Mouse (Mus musculus): ENCODE results near the gene Rbm15. TPM values are rescaled to one million over a fixed set of nuclear protein-coding genes. Genes with fewer than 3 reads are reported as not detected.

The Rbm15 gene
- polyA plus RNA-seq, 1 experiment: 8.3 TPM

DNA sequence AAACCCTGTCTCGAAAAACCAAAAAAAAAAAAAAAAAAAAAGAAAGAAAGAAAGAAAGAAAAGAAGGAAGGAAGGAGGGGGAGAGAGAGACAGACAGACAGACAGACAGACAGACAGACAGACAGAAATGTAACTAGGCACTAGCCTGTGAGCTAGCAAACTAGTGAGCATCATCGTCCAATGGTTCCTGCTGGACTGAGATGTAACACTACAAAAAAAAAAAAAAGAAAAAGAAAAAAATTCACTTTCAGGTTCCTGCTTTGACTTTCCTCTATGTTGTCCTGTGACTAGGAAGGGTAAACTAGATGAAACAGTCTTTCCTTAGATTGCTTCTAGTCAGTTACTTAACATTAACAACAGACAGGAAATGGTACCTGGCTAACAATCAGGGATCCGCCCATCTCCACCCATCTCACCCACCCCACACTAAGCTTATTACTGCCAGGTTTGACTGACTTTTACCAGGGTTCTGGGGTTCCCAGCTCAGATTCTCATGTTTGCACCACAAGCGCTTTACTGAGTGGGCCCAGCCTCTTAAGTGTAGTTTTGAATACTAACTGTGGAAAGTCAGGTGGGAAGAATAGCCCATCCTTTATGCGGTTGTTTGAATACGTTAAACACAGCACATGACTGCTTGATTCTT, 22.3 kb upstream of the Rbm15 start:
- TF ChIP-seq POLR2A (IDR thresholded peaks at IDR 0.05; ENCODE audit: borderline replicate concordance, extremely low read depth, insufficient read depth, insufficient read length, poor library complexity, severe bottlenecking): no peak
- no peak for TF ChIP-seq CTCF (IDR thresholded peaks at IDR 0.05; ENCODE audit: borderline replicate concordance, extremely low read depth, insufficient read depth, insufficient read length)
- no peak for DNase-seq (ENCODE audit: low read depth)

DNA sequence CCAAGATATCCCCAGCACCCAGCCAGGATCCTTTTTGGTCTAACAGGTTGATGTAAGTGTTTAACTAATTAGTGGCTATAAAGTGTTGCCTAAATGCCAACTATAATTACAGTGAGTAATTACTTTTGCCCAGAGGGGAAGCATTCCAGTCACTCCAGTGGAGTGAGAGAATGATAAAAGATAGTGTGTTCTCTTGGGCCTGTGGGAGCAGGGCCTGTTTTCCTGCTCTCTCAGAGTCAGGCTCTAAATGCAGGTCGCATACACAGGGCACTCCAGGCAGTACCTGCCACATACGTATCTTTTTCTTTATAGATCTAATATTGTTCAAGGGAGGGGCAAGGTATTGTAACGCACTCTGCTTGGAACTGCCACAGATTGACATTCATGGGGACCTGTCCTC, 18.2 kb upstream of the Rbm15 start:
- peak; percentile 21 for DNase-seq (ENCODE audit: low read depth)
- no peak for TF ChIP-seq CTCF (IDR thresholded peaks at IDR 0.05; ENCODE audit: borderline replicate concordance, extremely low read depth, insufficient read depth, insufficient read length)
- no peak for TF ChIP-seq POLR2A (IDR thresholded peaks at IDR 0.05; ENCODE audit: borderline replicate concordance, extremely low read depth, insufficient read depth, insufficient read length, poor library complexity, severe bottlenecking)

DNA sequence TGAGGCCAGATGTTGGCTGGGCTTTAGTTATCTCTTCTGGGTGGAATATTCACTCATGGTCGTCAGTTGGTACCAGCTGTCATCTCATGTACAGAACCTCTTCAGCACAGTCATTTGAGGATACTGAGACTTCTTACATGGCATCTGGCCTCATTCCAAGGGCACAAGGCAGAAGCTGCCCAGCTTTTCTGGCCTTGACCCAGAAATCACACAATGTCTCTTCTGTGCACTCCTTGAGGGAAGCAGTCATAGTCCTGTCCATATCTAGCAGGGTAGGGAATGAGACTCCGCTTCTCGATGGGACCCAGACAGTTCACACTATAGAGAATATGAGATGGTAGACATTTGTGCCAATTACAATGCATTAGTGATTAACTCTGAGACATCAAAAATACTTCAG, 15.5 kb upstream of the Rbm15 start:
- no peak for TF ChIP-seq POLR2A (IDR thresholded peaks at IDR 0.05; ENCODE audit: borderline replicate concordance, extremely low read depth, insufficient read depth, insufficient read length, poor library complexity, severe bottlenecking)
- TF ChIP-seq CTCF (IDR thresholded peaks at IDR 0.05; ENCODE audit: borderline replicate concordance, extremely low read depth, insufficient read depth, insufficient read length): no peak
- peak; percentile 22 for DNase-seq (ENCODE audit: low read depth)

DNA sequence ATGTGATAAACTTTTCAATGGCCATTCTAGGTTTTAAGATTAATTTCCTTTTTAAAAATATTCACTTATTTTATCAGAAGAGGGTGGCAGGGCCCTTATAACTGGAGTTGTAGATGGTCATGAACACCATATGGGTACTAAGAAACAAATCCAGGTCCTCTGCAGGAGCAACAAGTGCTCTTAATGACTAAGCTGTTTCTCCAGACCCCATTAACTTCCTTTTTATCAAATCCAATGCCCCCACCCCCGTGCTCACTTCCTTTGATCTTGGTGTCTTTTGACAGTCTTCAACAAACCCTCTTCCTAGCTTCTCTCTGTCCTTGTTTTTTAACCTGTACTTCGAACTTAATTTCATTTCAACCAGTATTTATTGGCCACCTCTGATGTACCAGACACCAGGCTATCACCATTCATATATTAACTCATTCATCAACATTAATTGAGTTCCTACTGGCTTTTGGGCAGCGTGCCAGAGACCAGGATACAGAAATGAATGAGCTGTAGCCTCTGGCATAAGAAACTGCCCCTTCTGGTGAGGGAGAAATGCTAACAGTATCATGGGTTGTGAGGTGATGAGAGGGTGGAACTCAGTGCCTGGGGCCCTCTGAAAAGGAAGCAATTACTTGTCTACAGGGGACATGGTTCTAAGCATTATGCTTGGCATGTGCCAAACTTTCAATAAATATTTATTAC, 11.7 kb upstream of the Rbm15 start:
- DNase-seq (ENCODE audit: low read depth): peak; percentile 77
- TF ChIP-seq CTCF (IDR thresholded peaks at IDR 0.05; ENCODE audit: borderline replicate concordance, extremely low read depth, insufficient read depth, insufficient read length) (no peak), POLR2A (IDR thresholded peaks at IDR 0.05; ENCODE audit: borderline replicate concordance, extremely low read depth, insufficient read depth, insufficient read length, poor library complexity, severe bottlenecking) (no peak)

DNA sequence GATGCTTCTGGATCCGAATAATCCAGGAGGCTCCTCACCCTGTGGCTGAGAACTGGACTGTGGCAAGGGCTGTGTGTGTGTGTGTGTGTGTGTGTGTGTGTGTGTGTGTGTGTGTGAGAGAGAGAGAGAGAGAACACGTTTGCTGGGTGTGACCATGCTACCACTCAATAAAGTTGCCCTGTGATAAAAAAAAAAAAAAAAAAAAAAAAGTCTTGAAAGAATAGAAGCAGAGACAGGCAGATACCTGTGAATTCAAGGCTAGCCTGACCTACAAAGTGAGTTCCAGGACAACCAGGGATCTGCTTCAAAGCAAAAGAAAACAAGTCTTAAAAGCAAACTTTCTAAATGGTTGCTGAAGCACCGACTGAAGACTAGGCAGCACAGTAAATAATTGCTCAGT, 10.5 kb upstream of the Rbm15 start:
- TF ChIP-seq CTCF (IDR thresholded peaks at IDR 0.05; ENCODE audit: borderline replicate concordance, extremely low read depth, insufficient read depth, insufficient read length): no peak
- no peak for TF ChIP-seq POLR2A (IDR thresholded peaks at IDR 0.05; ENCODE audit: borderline replicate concordance, extremely low read depth, insufficient read depth, insufficient read length, poor library complexity, severe bottlenecking)
- no peak for DNase-seq (ENCODE audit: low read depth)

DNA sequence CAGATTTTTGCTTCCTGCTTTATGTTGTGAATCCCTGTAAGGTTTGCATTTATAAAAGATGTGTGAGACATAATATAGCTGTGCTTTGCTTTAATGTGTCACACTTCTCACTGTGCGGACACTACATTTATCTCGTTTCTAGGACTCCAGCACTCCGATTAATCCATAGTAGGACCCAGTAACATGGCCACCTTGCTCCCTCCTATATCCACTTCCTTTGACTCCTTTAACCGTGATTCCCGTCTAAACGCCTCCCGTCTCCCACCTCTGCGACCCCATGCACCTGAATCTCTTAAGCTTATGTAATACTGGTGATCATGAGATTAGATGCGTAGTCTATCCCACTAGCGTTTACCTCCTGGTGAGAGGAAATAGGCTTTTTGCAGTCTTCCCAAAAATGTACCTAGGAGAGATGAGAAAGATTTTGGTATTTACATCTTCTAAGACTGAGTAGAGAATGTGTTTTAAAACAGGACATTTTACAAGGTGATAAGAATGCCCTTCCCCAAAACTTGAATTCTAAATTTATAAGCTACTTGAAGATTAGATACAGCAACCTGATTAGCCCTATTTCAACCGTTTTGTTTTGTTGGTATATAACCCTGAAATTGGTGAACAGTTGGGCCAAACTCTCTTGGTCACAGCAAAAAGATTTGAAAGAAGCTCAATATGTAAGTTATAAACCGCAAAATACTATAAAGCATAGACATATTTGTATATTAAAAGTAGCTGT, 895 bp upstream of the Rbm15 start:
- DNase-seq (ENCODE audit: low read depth): no peak
- TF ChIP-seq POLR2A (IDR thresholded peaks at IDR 0.05; ENCODE audit: borderline replicate concordance, extremely low read depth, insufficient read depth, insufficient read length, poor library complexity, severe bottlenecking) (no peak), CTCF (IDR thresholded peaks at IDR 0.05; ENCODE audit: borderline replicate concordance, extremely low read depth, insufficient read depth, insufficient read length) (no peak)

DNA sequence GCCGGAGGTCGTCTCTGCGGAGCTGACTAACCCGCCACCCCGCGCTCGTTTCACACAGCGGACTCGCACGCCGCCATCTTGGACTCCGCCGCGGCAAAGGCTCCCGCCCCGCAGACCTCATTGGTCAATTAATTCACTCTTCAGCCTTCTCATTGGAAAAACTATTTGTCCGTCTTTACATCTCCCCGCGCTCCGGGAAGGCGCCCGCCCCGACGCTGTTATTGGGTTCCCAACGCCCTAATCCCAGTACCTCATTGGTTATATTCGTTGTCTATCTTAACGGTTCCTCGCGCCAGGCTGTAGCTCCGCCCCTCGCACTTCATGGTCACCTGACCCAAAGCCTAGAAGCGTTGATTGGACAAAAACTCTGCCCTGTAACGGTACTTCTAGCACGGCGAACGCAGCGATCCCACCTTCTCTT, 503 bp downstream of the Rbm15 start:
- peak; percentile 75; the same call in 1 of the 2 replicates for TF ChIP-seq POLR2A (IDR thresholded peaks at IDR 0.05; ENCODE audit: borderline replicate concordance, extremely low read depth, insufficient read depth, insufficient read length, poor library complexity, severe bottlenecking)
- no peak for TF ChIP-seq CTCF (IDR thresholded peaks at IDR 0.05; ENCODE audit: borderline replicate concordance, extremely low read depth, insufficient read depth, insufficient read length)
- peak; percentile 100 for DNase-seq (ENCODE audit: low read depth)

DNA sequence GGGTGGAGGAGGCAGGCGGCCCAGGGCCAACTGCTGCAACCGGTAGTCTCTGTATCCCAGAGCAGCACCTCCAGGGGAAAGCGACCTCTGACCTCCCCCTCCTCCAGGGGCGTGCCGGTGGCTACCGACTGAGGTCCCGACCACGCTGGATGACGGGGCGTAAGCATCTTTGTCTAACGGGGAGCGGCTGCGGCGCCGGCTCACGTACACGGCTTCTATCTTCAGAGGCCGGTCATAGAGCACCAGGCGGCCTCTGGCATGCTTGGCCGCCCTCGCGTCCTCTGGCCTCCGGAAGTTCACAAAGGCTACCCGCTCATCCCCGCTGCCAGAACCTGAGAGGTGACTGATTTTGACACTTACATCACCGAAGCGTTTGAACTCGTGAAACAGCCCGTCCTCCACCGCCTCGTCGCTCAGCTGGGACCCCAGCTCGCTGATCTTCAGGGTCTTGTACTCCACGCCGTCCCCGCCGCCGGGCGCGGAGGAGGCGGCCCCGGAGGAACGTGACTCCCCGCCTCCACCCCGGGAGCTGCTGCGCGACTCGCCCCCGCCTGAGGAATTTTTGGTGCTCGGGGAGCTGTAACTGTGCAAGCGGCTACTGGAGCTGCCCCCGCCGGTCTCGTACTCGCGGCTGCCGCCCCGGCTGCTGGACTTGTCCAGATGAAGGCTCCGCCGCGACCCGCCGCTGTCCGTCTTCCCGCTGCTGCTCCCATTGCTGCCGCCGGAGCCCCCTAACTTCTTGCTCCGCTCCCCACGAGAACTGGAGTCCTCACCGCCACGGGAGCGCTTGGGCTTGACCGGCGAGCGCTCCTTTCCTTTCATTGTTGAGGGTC, 1.1 kb downstream of the Rbm15 start:
- DNase-seq (ENCODE audit: low read depth): no peak
- TF ChIP-seq CTCF (IDR thresholded peaks at IDR 0.05; ENCODE audit: borderline replicate concordance, extremely low read depth, insufficient read depth, insufficient read length) (no peak), POLR2A (IDR thresholded peaks at IDR 0.05; ENCODE audit: borderline replicate concordance, extremely low read depth, insufficient read depth, insufficient read length, poor library complexity, severe bottlenecking) (no peak)

DNA sequence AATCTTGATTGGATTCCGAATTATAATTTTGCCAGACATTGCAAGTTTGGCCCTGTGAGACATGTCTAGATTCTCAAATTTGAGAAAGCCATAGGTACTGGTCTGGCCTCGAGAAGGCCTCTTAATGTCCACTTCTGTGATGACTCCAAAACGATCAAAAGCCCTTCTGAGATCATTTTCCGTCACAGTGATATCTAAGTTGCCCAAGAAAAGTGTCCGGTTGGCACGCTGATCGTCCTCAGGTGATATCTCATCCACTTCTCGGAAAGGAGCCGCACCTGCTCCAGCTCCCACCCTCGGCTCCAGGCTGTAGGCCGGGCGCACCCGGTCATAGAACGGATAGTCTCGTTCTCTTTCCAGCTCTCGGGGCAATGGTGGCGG, 1.7 kb downstream of the Rbm15 start:
- TF ChIP-seq CTCF (IDR thresholded peaks at IDR 0.05; ENCODE audit: borderline replicate concordance, extremely low read depth, insufficient read depth, insufficient read length): no peak
- no peak for DNase-seq (ENCODE audit: low read depth)

DNA sequence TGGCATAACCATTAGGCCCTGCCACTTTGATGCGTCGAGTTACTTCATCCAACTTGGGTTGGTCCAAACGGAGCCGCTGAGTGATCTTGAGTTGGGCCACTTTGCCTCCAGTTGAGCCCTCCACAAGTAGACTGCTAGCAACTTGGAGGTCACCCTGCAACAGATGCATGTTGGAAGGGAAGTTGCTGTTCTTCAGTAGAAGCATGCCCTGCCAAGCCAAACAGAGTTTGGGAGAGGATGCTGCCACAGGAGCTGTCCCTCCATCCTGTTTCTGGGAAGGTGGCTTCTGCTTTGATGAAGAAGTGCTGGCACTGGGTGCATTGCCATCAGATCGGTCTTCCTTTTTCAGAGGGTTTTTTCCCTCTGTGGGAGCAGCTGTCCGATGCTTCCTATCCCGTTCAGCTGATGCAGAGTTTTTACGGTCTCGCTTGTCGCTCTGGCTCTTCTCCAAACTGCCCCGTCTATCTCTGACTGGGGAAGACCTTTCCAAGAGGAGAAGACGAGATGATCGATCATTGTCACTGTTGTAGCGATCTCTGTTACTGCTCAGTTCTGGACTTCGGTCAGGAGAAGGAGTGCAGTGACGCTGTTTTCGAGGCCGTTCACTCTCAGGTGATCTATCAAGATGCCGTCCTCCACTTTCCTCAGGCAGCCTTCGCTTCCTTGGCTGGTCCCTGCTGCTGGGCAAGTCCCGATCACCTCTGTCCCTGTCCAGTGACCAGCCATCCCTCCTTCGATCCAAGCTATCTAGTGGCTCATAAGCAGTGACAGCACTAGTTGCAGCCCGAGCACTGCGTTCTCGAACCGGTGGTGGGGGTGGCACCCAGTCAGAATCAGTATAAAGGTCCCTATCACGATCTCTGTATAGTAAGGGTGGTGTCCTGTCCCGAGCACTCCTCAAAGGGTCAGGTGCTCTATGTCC, 2.7 kb downstream of the Rbm15 start:
- no peak for DNase-seq (ENCODE audit: low read depth)
- no peak for TF ChIP-seq CTCF (IDR thresholded peaks at IDR 0.05; ENCODE audit: borderline replicate concordance, extremely low read depth, insufficient read depth, insufficient read length)
- TF ChIP-seq POLR2A (IDR thresholded peaks at IDR 0.05; ENCODE audit: borderline replicate concordance, extremely low read depth, insufficient read depth, insufficient read length, poor library complexity, severe bottlenecking): no peak
